Mouse (Mus musculus): Measurements from ENCODE around the gene Otud5.
"Not testable (repeated sequence)": the region's sequence is repeated elsewhere in the genome, so short reads cannot be mapped to it uniquely, and the experiment has no call there.

The Otud5 gene

GRCm38 (mm10) chrX:7879819-7880218, 38.7 kb downstream of the Otud5 start:
- peak; percentile 25 to 49 for DNase-seq (ENCODE audit: low spot score in 2 of 2)

GRCm38 (mm10) chrX:7883841-7884567, 42.8 kb downstream of the Otud5 start, which contains the start of gene Slc35a2:
Slc35a2 (plus strand) TSS chrX:7884028.
- peak; percentile 47 for DNase-seq (ENCODE audit: low spot score in 2 of 2)

GRCm38 (mm10) chrX:7898211-7898610, 57.0 kb downstream of the Otud5 start:
- DNase-seq (ENCODE audit: low spot score in 2 of 2): peak in 1 of 2 experiments; percentile 10

GRCm38 (mm10) chrX:7898880-7899874, 58.0 kb downstream of the Otud5 start, which contains the start of the genes Pqbp1 and Timm17b:
Pqbp1 (minus strand) TSS chrX:7899269.
Timm17b (plus strand) TSS chrX:7899357.
- peak; percentile 74 to 80 for DNase-seq (ENCODE audit: low spot score in 2 of 2)

GRCm38 (mm10) chrX:7904441-7904840, 63.3 kb downstream of the Otud5 start:
- DNase-seq (ENCODE audit: low spot score in 2 of 2): no peak

- DNase-seq (ENCODE audit: low spot score in 2 of 2): no peak
Measured at GRCm38 (mm10) chrX:7907735-7908134, 66.6 kb downstream of the Otud5 start, which contains the start of gene Gm10491. Gm10491 (minus strand) TSS chrX:7907835.

GRCm38 (mm10) chrX:7909242-7909641, 68.1 kb downstream of the Otud5 start, which contains the start of gene Gm10490:
Gm10490 (plus strand) TSS chrX:7909542.
- DNase-seq (ENCODE audit: low spot score in 2 of 2): not testable (repeated sequence)

GRCm38 (mm10) chrX:7910473-7910872, 69.3 kb downstream of the Otud5 start:
- DNase-seq (ENCODE audit: low spot score in 2 of 2): no peak

GRCm38 (mm10) chrX:7915669-7916068, 74.5 kb downstream of the Otud5 start:
- peak in 1 of 2 experiments; percentile 17 for DNase-seq (ENCODE audit: low spot score in 2 of 2)

GRCm38 (mm10) chrX:7917960-7918359, 76.8 kb downstream of the Otud5 start:
- DNase-seq (ENCODE audit: low spot score in 2 of 2): not testable (repeated sequence)

- DNase-seq (ENCODE audit: low spot score in 2 of 2): no peak
Measured at GRCm38 (mm10) chrX:7919601-7920383, 78.6 kb downstream of the Otud5 start, which contains the start of gene Pcsk1n. Pcsk1n (plus strand) TSS chrX:7919822.

GRCm38 (mm10) chrX:7922032-7922431, 80.9 kb downstream of the Otud5 start:
- no peak for DNase-seq (ENCODE audit: low spot score in 2 of 2)
